Mouse (Mus musculus): Measurements from ENCODE around the gene Lpar3. TPM values are rescaled to one million over a fixed set of nuclear protein-coding genes. Genes with fewer than 3 reads are reported as not detected.

Lpar3 gene
- polyA plus RNA-seq, 1 experiment from 2014 or later = 2.2 TPM

GRCm38 (mm10) chr3:146268024-146268801 lies 47.5 kb downstream of the Lpar3 start:
- no peak for ATAC-seq (ENCODE audit: low FRiP score, low TSS enrichment)
- Histone ChIP-seq H3K36me3 (ENCODE audit: insufficient read depth, low read length) (no peaks in the 10 kb centered on the region), H3K27me3 (ENCODE audit: insufficient read depth, low read length) (no peaks in the 10 kb centered on the region), H3K4me1 (ENCODE audit: insufficient read depth, low read length) (no peaks in the 10 kb centered on the region), H3K9me3 (ENCODE audit: low read length) (no peaks in the 10 kb centered on the region), H3K4me2 (replicated peaks; ENCODE audit: low read depth, low read length) (no peak overlapping the region), H3K4me3 (ENCODE audit: low read length) (no peak overlapping the region), H3K27ac (ENCODE audit: low read length) (no peak overlapping the region), H3K9ac (replicated peaks; ENCODE audit: low read length) (no peak overlapping the region)
- 86% methylated on average over 14 of the region's 14 CpGs for WGBS

DNA sequence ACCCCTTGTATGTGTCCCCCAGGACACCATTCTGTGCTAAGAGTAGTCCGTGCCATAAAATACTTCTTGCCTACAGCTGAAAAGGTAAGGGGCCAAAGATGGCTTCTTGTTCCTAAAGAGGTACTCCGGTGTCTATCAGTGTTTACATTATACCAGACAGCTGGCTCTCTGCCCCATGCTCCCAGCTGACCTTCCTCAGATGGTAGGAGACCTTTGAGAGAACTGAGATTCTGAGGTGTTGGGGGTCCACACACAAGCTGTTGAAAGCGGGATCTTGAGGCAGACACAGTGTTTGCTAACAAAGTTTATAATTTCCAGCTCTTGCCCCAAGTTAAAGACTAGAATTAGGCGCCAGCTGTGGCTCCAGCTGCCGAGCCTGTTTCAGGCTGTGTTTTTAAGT lies 53.7 kb downstream of the Lpar3 start:
- Histone ChIP-seq H3K9ac (replicated peaks; ENCODE audit: low read length) (no peak overlapping the region), H3K36me3 (ENCODE audit: insufficient read depth, low read length) (no peaks in the 10 kb centered on the region), H3K4me1 (ENCODE audit: insufficient read depth, low read length) (peaks cover 7% of the 10 kb centered on the region; the same call in 1 of the 2 replicates), H3K27ac (ENCODE audit: low read length) (no peak overlapping the region), H3K4me2 (replicated peaks; ENCODE audit: low read depth, low read length) (no peak overlapping the region), H3K27me3 (ENCODE audit: insufficient read depth, low read length) (no peaks in the 10 kb centered on the region), H3K4me3 (ENCODE audit: low read length) (no peak overlapping the region), H3K9me3 (ENCODE audit: low read length) (no peaks in the 10 kb centered on the region)
- no peak for ATAC-seq (ENCODE audit: low FRiP score, low TSS enrichment)
- 51% methylated on average over 5 of the region's 5 CpGs for WGBS

DNA sequence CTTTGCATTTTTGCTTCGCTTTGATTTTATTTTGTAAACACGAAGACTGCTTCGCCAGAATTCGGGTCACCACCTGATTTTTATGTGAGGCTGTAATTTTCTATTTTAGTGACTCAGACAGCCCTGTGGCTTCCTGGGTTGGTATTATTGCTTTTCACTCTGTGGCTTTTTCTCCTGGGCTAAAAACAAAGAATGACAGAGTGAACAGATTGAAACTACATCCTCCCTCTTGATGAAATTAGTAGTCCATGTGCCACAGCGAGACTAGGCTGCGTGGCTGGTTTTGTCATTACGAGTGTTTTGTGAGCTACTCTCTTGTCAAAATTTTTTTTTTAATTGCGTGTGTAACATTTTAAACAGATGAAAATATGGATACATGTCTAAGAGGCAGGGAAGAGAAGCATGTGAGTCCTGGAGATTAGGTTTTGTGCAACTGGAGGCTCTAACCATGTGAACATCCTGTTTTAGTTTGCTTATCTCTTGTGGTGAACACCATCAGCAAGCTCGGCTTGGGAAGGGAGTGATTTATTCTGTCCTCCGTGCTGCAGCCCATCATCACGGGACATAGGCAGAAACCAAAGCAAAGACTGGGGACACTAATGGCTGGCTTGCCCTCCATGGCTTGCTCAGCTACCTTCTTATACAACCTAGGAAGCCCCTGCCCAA lies 54.7 kb downstream of the Lpar3 start:
- ATAC-seq (ENCODE audit: low FRiP score, low TSS enrichment) = no peak
- H3K27me3 ChIP-seq (ENCODE audit: insufficient read depth, low read length) = no peaks in the 10 kb centered on the region
- no peaks in the 10 kb centered on the region for H3K9me3 ChIP-seq (ENCODE audit: low read length)
- no peak overlapping the region for H3K4me2 ChIP-seq (replicated peaks; ENCODE audit: low read depth, low read length)
- H3K36me3 ChIP-seq (ENCODE audit: insufficient read depth, low read length) = no peaks in the 10 kb centered on the region
- H3K27ac ChIP-seq (ENCODE audit: low read length) = no peak overlapping the region
- H3K4me1 ChIP-seq (ENCODE audit: insufficient read depth, low read length) = peaks cover 7% of the 10 kb centered on the region; the same call in 1 of the 2 replicates
- WGBS = 45% methylated on average over 11 of the region's 11 CpGs
- H3K9ac ChIP-seq (replicated peaks; ENCODE audit: low read length) = no peak overlapping the region
- H3K4me3 ChIP-seq (ENCODE audit: low read length) = no peak overlapping the region

- no peak overlapping the region for H3K27ac ChIP-seq (ENCODE audit: low read length)
- H3K36me3 ChIP-seq (ENCODE audit: insufficient read depth, low read length) = no peaks in the 10 kb centered on the region
- ATAC-seq (ENCODE audit: low FRiP score, low TSS enrichment) = no peak
These were observed 55.3 kb downstream of the Lpar3 start for GRCm38 (mm10) chr3:146276026-146276409.

DNA sequence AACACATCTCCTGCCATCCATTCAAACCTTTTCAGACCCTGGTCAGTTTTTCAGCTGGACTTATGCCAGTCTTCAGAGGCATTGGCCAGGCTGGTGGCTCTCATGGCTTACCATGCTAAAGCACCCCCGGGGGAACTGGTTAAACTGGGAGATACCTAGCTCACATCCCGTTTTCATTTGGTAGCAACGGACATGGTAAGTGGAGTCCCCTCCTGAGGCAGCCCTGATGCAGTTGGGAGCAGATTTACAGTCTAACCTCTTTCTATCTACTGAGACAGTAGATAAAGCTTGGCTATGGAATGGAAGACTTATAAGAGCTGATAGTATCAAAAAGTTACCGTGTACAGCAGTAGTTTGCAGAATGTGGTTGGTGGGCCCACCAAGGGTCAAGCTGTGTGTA lies 56.2 kb downstream of the Lpar3 start:
- Histone ChIP-seq H3K9me3 (ENCODE audit: low read length) (no peaks in the 10 kb centered on the region), H3K4me3 (ENCODE audit: low read length) (no peak overlapping the region), H3K36me3 (ENCODE audit: insufficient read depth, low read length) (no peaks in the 10 kb centered on the region), H3K27me3 (ENCODE audit: insufficient read depth, low read length) (no peaks in the 10 kb centered on the region), H3K4me1 (ENCODE audit: insufficient read depth, low read length) (peaks cover 7% of the 10 kb centered on the region; the same call in 1 of the 2 replicates), H3K4me2 (replicated peaks; ENCODE audit: low read depth, low read length) (no peak overlapping the region), H3K27ac (ENCODE audit: low read length) (no peak overlapping the region), H3K9ac (replicated peaks; ENCODE audit: low read length) (no peak overlapping the region)
- WGBS = 88% methylated on average over 4 of the region's 4 CpGs
- ATAC-seq (ENCODE audit: low FRiP score, low TSS enrichment) = no peak

More at GRCm38 (mm10) chr3:146276026-146276409, 55.3 kb downstream of the Lpar3 start:
- H3K9me3 ChIP-seq (ENCODE audit: low read length) = no peaks in the 10 kb centered on the region
- H3K9ac ChIP-seq (replicated peaks; ENCODE audit: low read length) = no peak overlapping the region
- peaks cover 7% of the 10 kb centered on the region; the same call in 1 of the 2 replicates for H3K4me1 ChIP-seq (ENCODE audit: insufficient read depth, low read length)
- H3K4me3 ChIP-seq (ENCODE audit: low read length) = no peak overlapping the region
- no peaks in the 10 kb centered on the region for H3K27me3 ChIP-seq (ENCODE audit: insufficient read depth, low read length)
- H3K4me2 ChIP-seq (replicated peaks; ENCODE audit: low read depth, low read length) = no peak overlapping the region
- WGBS = 42% methylated on average over 4 of the region's 4 CpGs

DNA sequence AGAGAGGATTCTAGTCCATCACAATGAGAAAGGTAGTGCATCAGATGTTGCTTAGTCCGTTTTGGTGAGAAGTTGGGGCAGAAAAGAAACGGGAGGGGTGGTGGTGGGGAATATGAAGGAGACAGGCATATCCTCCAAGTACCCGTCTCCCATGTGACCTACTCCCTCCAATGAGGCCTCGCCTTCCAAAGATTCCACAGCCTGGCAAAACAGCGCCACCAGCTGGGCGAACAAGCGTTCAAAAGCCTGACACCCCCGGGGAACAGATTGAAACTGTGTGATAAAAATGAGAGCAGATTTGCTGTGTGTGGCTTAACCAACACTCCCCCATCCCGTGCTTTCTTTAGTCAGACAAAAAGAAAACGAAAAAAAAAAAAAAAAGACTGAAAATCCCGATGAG lies 56.7 kb downstream of the Lpar3 start:
- 79% methylated on average over 11 of the region's 11 CpGs for WGBS
- no peak overlapping the region for H3K4me3 ChIP-seq (ENCODE audit: low read length)
- H3K4me1 ChIP-seq (ENCODE audit: insufficient read depth, low read length) = peaks cover 7% of the 10 kb centered on the region; the same call in 1 of the 2 replicates
- ATAC-seq (ENCODE audit: low FRiP score, low TSS enrichment) = no peak
- no peak overlapping the region for H3K9ac ChIP-seq (replicated peaks; ENCODE audit: low read length)
- H3K9me3 ChIP-seq (ENCODE audit: low read length) = no peaks in the 10 kb centered on the region
- H3K27me3 ChIP-seq (ENCODE audit: insufficient read depth, low read length) = no peaks in the 10 kb centered on the region
- no peak overlapping the region for H3K4me2 ChIP-seq (replicated peaks; ENCODE audit: low read depth, low read length)
- H3K27ac ChIP-seq (ENCODE audit: low read length) = no peak overlapping the region
- no peaks in the 10 kb centered on the region for H3K36me3 ChIP-seq (ENCODE audit: insufficient read depth, low read length)

GRCm38 (mm10) chr3:146278195-146279140 lies 57.7 kb downstream of the Lpar3 start:
- 43% methylated on average over 13 of the region's 13 CpGs for WGBS
- H3K9me3 ChIP-seq (ENCODE audit: low read length) = no peaks in the 10 kb centered on the region
- peak; percentile 77; the same call in 1 of the 2 replicates for ATAC-seq (ENCODE audit: low FRiP score, low TSS enrichment)
- H3K27ac ChIP-seq (ENCODE audit: low read length) = no peak overlapping the region
- peaks cover 7% of the 10 kb centered on the region; the same call in 1 of the 2 replicates for H3K4me1 ChIP-seq (ENCODE audit: insufficient read depth, low read length)
- no peaks in the 10 kb centered on the region for H3K27me3 ChIP-seq (ENCODE audit: insufficient read depth, low read length)
- H3K4me2 ChIP-seq (replicated peaks; ENCODE audit: low read depth, low read length) = no peak overlapping the region
- H3K4me3 ChIP-seq (ENCODE audit: low read length) = no peak overlapping the region
- no peaks in the 10 kb centered on the region for H3K36me3 ChIP-seq (ENCODE audit: insufficient read depth, low read length)
- H3K9ac ChIP-seq (replicated peaks; ENCODE audit: low read length) = no peak overlapping the region

GRCm38 (mm10) chr3:146283732-146284361 lies 63.1 kb downstream of the Lpar3 start:
- Histone ChIP-seq H3K9me3 (ENCODE audit: low read length) (no peaks in the 10 kb centered on the region), H3K36me3 (ENCODE audit: insufficient read depth, low read length) (no peaks in the 10 kb centered on the region), H3K4me3 (ENCODE audit: low read length) (no peak overlapping the region), H3K27me3 (ENCODE audit: insufficient read depth, low read length) (no peaks in the 10 kb centered on the region), H3K9ac (replicated peaks; ENCODE audit: low read length) (no peak overlapping the region), H3K27ac (ENCODE audit: low read length) (no peak overlapping the region), H3K4me2 (replicated peaks; ENCODE audit: low read depth, low read length) (no peak overlapping the region), H3K4me1 (ENCODE audit: insufficient read depth, low read length) (no peaks in the 10 kb centered on the region)
- ATAC-seq (ENCODE audit: low FRiP score, low TSS enrichment) = no peak
- WGBS = 61% methylated on average over 3 of the region's 3 CpGs

DNA sequence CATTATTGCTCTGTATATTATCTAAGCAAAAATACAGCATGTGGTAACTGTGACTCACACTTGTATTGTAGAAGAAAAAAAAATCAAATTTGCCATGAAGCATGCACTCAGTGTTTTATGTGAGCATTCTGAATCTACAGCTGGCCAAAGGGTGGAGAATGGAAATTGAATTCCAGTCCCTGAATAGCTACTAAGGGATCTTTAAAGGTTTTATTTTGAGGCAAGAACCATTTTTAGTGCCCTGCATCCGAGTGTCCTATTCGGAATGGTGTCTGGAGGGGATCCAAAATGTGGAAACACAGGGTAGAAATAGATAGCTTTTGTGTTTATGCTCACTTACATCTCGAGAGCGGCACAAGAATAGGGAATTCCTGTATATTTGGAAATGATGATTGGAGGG lies 65.4 kb downstream of the Lpar3 start:
- H3K9ac ChIP-seq (replicated peaks; ENCODE audit: low read length) = no peak overlapping the region
- no peak overlapping the region for H3K4me3 ChIP-seq (ENCODE audit: low read length)
- H3K4me2 ChIP-seq (replicated peaks; ENCODE audit: low read depth, low read length) = no peak overlapping the region
- no peaks in the 10 kb centered on the region for H3K36me3 ChIP-seq (ENCODE audit: insufficient read depth, low read length)
- 85% methylated on average over 4 of the region's 4 CpGs for WGBS
- H3K9me3 ChIP-seq (ENCODE audit: low read length) = no peaks in the 10 kb centered on the region
- no peaks in the 10 kb centered on the region for H3K4me1 ChIP-seq (ENCODE audit: insufficient read depth, low read length)
- H3K27me3 ChIP-seq (ENCODE audit: insufficient read depth, low read length) = no peaks in the 10 kb centered on the region
- ATAC-seq (ENCODE audit: low FRiP score, low TSS enrichment) = no peak
- no peak overlapping the region for H3K27ac ChIP-seq (ENCODE audit: low read length)
